Mouse (Mus musculus) midbrain, embryonic 11.5 days (tissue): Measurements from ENCODE around the gene Gm21970. TPM values are rescaled to one million over a fixed set of nuclear protein-coding genes. Genes with fewer than 3 reads are reported as not detected.
A peak's percentile ranks its signal among the peaks of the same experiment; 100 is the strongest.

ENCODE experiments used
- ATAC-seq: fragments of 200-750 bp; cut with Nextera tagmentation; 2 replicates; pipeline ENCODE4 v1.8.0; 2017; ENCODE audit warnings: moderate TSS enrichment, moderate library complexity; ENCODE audit not compliant: low FRiP score
- DNase-seq: peaks from one replicate; pipeline ENCODE4 v3.0.0; 2015; ENCODE audit warnings: low spot score; ENCODE audit errors: missing footprints
- H3K27ac ChIP-seq: fragments of 300-500 bp; sonication (generic); 2 replicates; pipeline ENCODE4 v1.5.1; 2014; ENCODE audit warnings: low read depth, low read length
- H3K27me3 ChIP-seq: fragments of 300-500 bp; sonication (generic); 2 replicates; pipeline ENCODE4 v1.6.1; 2014; ENCODE audit warnings: mild to moderate bottlenecking, low read length, moderate library complexity, mixed read lengths; ENCODE audit not compliant: control insufficient read depth, insufficient read depth
- H3K36me3 ChIP-seq: fragments of 300-500 bp; sonication (generic); 2 replicates; pipeline ENCODE4 v1.6.1; 2014; ENCODE audit warnings: mild to moderate bottlenecking, low read length, moderate library complexity, mixed read lengths; ENCODE audit not compliant: control insufficient read depth, insufficient read depth
- H3K4me1 ChIP-seq: fragments of 300-500 bp; sonication (generic); 2 replicates; pipeline ENCODE4 v1.6.1; 2014; ENCODE audit warnings: low read length; ENCODE audit not compliant: control insufficient read depth, insufficient read depth
- H3K4me2 ChIP-seq: fragments of 300-500 bp; sonication (generic); 2 replicates; pipeline ENCODE4 v1.6.1; 2014; ENCODE audit warnings: mild to moderate bottlenecking, moderate library complexity
- H3K4me3 ChIP-seq: fragments of 300-500 bp; sonication (generic); 2 replicates; pipeline ENCODE4 v1.5.1; 2014; ENCODE audit warnings: low read depth, low read length
- H3K9ac ChIP-seq: fragments of 300-500 bp; sonication (generic); 2 replicates; pipeline ENCODE4 v1.6.1; 2014; ENCODE audit warnings: low read length
- H3K9me3 ChIP-seq: fragments of 300-500 bp; sonication (generic); 2 replicates; pipeline ENCODE4 v1.6.1; 2016; ENCODE audit warnings: low read length; ENCODE audit not compliant: control insufficient read depth
- WGBS: fragments of 180-500 bp; shearing (Covaris S2); extraction: QIAGEN DNeasy Blood & Tissue Kit; methylation state at CpG from one replicate; pipeline ENCODE4 v1.1.7; 2014; 5-methylcytosine and 5-hydroxymethylcytosine counted together
- polyA plus RNA-seq: library from polyadenylated mRNA; unstranded; fragments of >200 nt; fragmentation: Nextera tagmentation; extraction: Ambion mirVana; gene quantifications from 2 replicates; pipeline ENCODE4 v1.2.1, GENCODE M21; 2014

Gm21970 gene
- not detected in 2 replicates for polyA plus RNA-seq

DNA sequence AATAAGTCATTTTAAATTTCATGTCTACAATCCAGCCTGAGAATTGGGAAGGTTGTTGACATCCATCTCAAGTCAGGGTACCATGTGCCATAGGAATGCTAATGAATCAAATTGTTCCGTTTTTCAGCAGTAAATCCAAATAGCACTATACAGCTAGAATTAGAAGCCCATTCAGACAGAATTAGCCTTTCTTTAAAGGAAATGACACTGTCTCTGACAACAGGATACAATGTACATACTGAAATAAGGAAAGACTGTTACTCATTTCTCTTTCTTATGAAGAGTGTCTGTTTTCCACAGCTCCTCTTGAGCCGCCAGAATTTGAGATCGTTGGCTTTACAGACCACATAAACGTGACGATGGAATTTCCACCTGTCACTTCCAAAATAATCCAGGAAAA, at the start of gene Gm21970:
Gene Gm21970, plus strand, starts transcription at position 301 of the 400 bp plus-strand sequence.
- Histone ChIP-seq H3K9me3 (no peaks in the 10 kb centered on the region), H3K36me3 (peaks cover 5% of the 10 kb centered on the region), H3K4me1 (no peaks in the 10 kb centered on the region), H3K4me3 (no peak within 1 kb of the TSS), H3K27me3 (no peaks in the 10 kb centered on the region), H3K4me2 (no peak within 1 kb of the TSS), H3K27ac (no peak within 1 kb of the TSS), H3K9ac (no peak within 1 kb of the TSS)
- 89% methylated on average over 5 of the region's 5 CpGs for WGBS
- ATAC-seq (no peak), DNase-seq (no peak)

- Histone ChIP-seq H3K4me1 (peaks cover 8% of the 10 kb centered on the region; the same call in 1 of the 2 replicates), H3K4me3 (no peak overlapping the region), H3K36me3 (no peaks in the 10 kb centered on the region), H3K27ac (no peak overlapping the region), H3K4me2 (no peak overlapping the region), H3K27me3 (no peaks in the 10 kb centered on the region), H3K9me3 (no peaks in the 10 kb centered on the region), H3K9ac (no peak overlapping the region)
- 81% methylated on average over 9 of the region's 9 CpGs for WGBS
- DNase-seq (peak; percentile 77), ATAC-seq (no peak)
These were observed 45.0 kb upstream of the Gm21970 start for GRCm38 (mm10) chr16:91346491-91346890.

DNA sequence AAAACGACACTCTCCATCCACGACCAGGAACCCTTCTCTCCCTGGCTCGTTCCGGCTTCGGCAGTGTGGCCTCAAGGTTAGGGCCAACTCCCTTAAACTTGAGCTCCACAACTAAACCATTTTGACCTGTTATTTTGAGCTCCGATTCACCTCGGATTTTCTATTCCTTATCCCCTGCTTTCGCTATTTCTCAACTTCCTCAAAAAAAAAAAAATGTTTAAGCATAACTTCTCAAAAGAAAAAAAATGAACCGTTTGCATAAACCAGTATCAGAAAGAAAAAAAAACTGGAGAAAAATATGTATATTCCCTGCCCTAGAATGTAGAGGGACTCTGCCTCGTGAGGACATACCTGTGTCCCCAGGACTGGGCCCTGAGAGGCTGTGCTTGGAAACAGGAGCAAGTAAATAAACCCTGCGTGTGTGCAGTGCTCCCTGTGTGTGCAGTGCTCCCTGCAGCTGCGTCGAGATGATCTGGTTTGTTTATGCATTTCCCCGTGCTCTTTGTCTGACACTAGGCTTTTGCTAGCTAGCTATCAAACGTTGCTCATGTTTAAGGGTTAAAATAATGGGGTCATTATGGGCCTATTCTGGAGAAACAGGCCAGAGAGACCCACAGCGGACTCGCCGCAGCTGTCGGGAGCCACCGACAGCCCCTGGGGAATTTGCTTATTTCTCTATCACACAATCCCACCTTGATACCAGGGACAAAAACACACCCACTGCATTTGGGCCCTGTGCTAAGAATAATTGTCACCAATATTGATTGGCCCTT, 43.8 kb upstream of the Gm21970 start:
- peaks cover 1% of the 10 kb centered on the region; the same call in 1 of the 2 replicates for H3K27me3 ChIP-seq
- no peak overlapping the region for H3K4me3 ChIP-seq
- no peak overlapping the region for H3K27ac ChIP-seq
- H3K9ac ChIP-seq, result no peak overlapping the region
- peak; percentile 77 for DNase-seq
- H3K9me3 ChIP-seq, result no peaks in the 10 kb centered on the region
- H3K4me2 ChIP-seq, result no peak overlapping the region
- peak; percentile 38; the same call in 1 of the 2 replicates for ATAC-seq
- H3K4me1 ChIP-seq, result peaks cover 8% of the 10 kb centered on the region; the same call in 1 of the 2 replicates
- no peaks in the 10 kb centered on the region for H3K36me3 ChIP-seq
- WGBS, result 73% methylated on average over 20 of the region's 20 CpGs

- no peak overlapping the region for H3K27ac ChIP-seq
- H3K4me3 ChIP-seq, result no peak overlapping the region
- DNase-seq, result peak; percentile 85
- WGBS, result 64% methylated on average over 14 of the region's 14 CpGs
- H3K36me3 ChIP-seq, result no peaks in the 10 kb centered on the region
- ATAC-seq, result no peak
- H3K9me3 ChIP-seq, result no peaks in the 10 kb centered on the region
- peaks cover 8% of the 10 kb centered on the region; the same call in 1 of the 2 replicates for H3K4me1 ChIP-seq
- H3K27me3 ChIP-seq, result peaks cover 4% of the 10 kb centered on the region; the same call in 1 of the 2 replicates
- no peak overlapping the region for H3K9ac ChIP-seq
- no peak overlapping the region; the same call in 1 of the 2 replicates for H3K4me2 ChIP-seq
These were observed 43.3 kb upstream of the Gm21970 start for GRCm38 (mm10) chr16:91348264-91348565.

DNA sequence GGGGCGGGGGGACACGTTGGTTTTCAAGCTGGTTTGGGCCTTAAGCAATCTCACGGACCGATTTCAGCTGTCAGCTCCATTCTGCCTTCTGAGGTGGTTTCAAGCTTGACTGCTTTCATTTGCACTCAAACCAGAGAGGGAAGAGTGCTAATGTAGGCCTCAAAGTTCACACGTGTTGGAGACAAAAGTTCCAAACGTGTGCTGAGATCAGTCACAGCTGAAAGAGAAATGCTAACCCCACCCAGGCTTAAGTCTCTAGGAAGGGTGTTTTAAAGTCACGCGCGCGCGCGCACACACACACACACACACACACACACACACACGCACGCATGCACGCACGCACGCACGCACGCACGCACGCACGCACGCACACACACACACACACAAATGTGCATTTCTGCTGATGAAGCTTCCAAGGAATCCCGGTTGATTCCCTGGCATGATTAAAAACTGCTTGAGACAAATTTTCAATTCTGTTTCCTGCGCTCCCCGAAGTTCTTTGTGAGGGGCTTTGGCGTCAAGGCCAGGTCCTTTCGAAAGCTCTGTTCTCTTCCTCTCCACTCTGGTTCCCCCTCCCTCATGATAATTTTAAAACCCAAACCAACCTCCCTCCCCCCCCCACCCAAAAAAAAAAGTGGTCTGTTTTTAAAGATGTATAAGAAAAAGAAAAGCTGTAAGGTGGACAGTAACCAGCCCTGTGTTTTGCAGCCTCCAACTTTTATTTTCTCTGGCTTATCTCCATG, 42.8 kb upstream of the Gm21970 start:
- peak; percentile 87 for DNase-seq
- 63% methylated on average over 28 of the region's 28 CpGs for WGBS

DNA sequence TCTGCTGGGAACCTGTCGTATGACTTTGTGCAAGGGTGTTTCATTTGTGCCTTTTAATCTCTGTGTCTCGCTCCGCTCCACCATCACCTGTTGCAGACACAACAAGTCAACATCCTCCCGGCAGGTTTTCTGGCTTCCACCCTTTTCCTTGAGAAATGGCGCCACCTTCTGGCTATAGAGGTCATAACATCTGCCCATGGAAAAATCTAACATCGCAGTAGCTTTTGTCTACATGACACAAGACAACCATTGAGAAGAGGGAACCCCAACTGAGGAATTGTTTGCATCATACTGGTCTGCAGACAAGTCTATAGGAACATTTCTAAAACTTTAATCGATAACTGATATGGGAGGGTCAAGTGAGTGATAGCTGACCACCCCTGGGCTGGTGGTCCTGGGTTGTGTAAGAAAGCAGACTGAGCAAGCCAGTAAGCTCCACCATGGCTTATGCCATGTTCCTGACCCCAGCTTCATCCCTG, 39.4 kb upstream of the Gm21970 start:
- no peak overlapping the region for H3K27ac ChIP-seq
- ATAC-seq, result peak; percentile 54

More for the DNA sequence above, 42.8 kb upstream of the Gm21970 start:
- no peak overlapping the region; the same call in 1 of the 2 replicates for H3K4me2 ChIP-seq
- no peaks in the 10 kb centered on the region for H3K9me3 ChIP-seq
- ATAC-seq, result no peak
- peaks cover 8% of the 10 kb centered on the region; the same call in 1 of the 2 replicates for H3K4me1 ChIP-seq
- H3K36me3 ChIP-seq, result no peaks in the 10 kb centered on the region
- H3K27ac ChIP-seq, result no peak overlapping the region
- H3K4me3 ChIP-seq, result no peak overlapping the region
- peaks cover 4% of the 10 kb centered on the region; the same call in 1 of the 2 replicates for H3K27me3 ChIP-seq
- no peak overlapping the region for H3K9ac ChIP-seq

GRCm38 (mm10) chr16:91352749-91353148, 38.8 kb upstream of the Gm21970 start:
- no peak overlapping the region for H3K4me2 ChIP-seq
- H3K36me3 ChIP-seq, result no peaks in the 10 kb centered on the region
- no peaks in the 10 kb centered on the region for H3K9me3 ChIP-seq
- DNase-seq (peak; percentile 80), ATAC-seq (no peak)
- 69% methylated on average over 7 of the region's 7 CpGs for WGBS
- no peak overlapping the region for H3K4me3 ChIP-seq
- peaks cover 8% of the 10 kb centered on the region; the same call in 1 of the 2 replicates for H3K4me1 ChIP-seq
- H3K9ac ChIP-seq, result no peak overlapping the region
- H3K27me3 ChIP-seq, result peaks cover 4% of the 10 kb centered on the region; the same call in 1 of the 2 replicates
- H3K27ac ChIP-seq, result no peak overlapping the region

More for the DNA sequence above, 39.4 kb upstream of the Gm21970 start:
- peak; percentile 98 for DNase-seq
- H3K4me3 ChIP-seq, result no peak overlapping the region
- peaks cover 8% of the 10 kb centered on the region; the same call in 1 of the 2 replicates for H3K4me1 ChIP-seq
- no peaks in the 10 kb centered on the region for H3K9me3 ChIP-seq
- under 1% methylated on average over 7 of the region's 7 CpGs for WGBS
- no peak overlapping the region for H3K4me2 ChIP-seq
- H3K36me3 ChIP-seq, result no peaks in the 10 kb centered on the region
- no peak overlapping the region for H3K9ac ChIP-seq
- H3K27me3 ChIP-seq, result peaks cover 4% of the 10 kb centered on the region; the same call in 1 of the 2 replicates

DNA sequence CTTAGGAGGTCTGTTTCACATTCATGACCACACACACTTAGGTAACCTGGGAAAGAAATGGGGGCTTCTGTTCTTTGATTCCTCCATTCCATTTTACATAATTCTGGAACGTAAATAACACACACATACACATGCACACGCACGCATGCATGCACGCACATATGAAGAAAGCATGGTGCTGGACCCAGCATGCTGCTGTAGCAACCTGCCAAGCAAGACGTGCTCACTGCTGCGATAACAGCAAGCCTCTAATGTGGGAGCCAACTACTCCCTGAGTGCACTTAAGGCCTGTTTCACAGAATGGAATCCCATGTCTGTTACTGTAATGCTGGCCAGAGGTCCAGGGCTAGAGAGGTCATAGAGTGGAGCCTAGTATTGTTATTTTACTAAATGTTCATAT, 38.3 kb upstream of the Gm21970 start:
- peaks cover 4% of the 10 kb centered on the region; the same call in 1 of the 2 replicates for H3K27me3 ChIP-seq
- H3K9me3 ChIP-seq, result no peaks in the 10 kb centered on the region
- peaks cover 5% of the 10 kb centered on the region; the same call in 1 of the 2 replicates for H3K4me1 ChIP-seq
- H3K27ac ChIP-seq, result no peak overlapping the region
- no peaks in the 10 kb centered on the region for H3K36me3 ChIP-seq
- no peak overlapping the region for H3K9ac ChIP-seq
- DNase-seq, result no peak
- H3K4me3 ChIP-seq, result no peak overlapping the region
- no peak for ATAC-seq
- no peak overlapping the region for H3K4me2 ChIP-seq
- 85% methylated on average over 6 of the region's 6 CpGs for WGBS
